Mouse (Mus musculus): Measurements from ENCODE around the gene Mcidas. TPM values are rescaled to one million over a fixed set of nuclear protein-coding genes. Genes with fewer than 3 reads are reported as not detected.

Gene Mcidas
- polyA plus RNA-seq (2016; fragmentation: Nextera tagmentation; extraction: Ambion mirVana): 0.24 and 1.1 TPM in 2 replicates

- Histone ChIP-seq H3K9ac (replicated peaks) (peak within 1 kb of the TSS; percentile 43), H3K36me3 (no peaks in the 10 kb centered on the region), H3K27ac (replicated peaks) (no peak within 1 kb of the TSS), H3K27me3 (peaks cover 97% of the 10 kb centered on the region), H3K9me3 (no peaks in the 10 kb centered on the region), H3K4me2 (replicated peaks) (peak within 1 kb of the TSS; percentile 91), H3K4me3 (peak within 1 kb of the TSS; percentile 49), H3K4me1 (peaks cover 32% of the 10 kb centered on the region)
- WGBS: 0% methylated on average over 60 of the region's 63 CpGs
- peak; percentile 45 for ATAC-seq (ENCODE audit: low FRiP score, low read depth)
Measured at GRCm38 (mm10) chr13:112993531-112994152, at the start of gene Mcidas. TSS of gene Mcidas (plus strand) at chr13:112993845.

- Histone ChIP-seq H3K4me2 (replicated peaks) (no peak overlapping the region), H3K4me1 (no peaks in the 10 kb centered on the region), H3K27ac (replicated peaks) (no peak overlapping the region), H3K4me3 (no peak overlapping the region), H3K9me3 (no peaks in the 10 kb centered on the region), H3K36me3 (peaks cover 83% of the 10 kb centered on the region), H3K27me3 (no peaks in the 10 kb centered on the region), H3K9ac (replicated peaks) (no peak overlapping the region)
- WGBS: 98% methylated on average over 9 of the region's 9 CpGs
- no peak for ATAC-seq (ENCODE audit: low FRiP score, low read depth)
Measured at GRCm38 (mm10) chr13:112945312-112945711, 48.3 kb upstream of the Mcidas start.

- ATAC-seq (ENCODE audit: low FRiP score, low read depth): no peak
- no peak overlapping the region for H3K4me2 ChIP-seq (replicated peaks)
- no peaks in the 10 kb centered on the region for H3K4me1 ChIP-seq
- no peak overlapping the region for H3K27ac ChIP-seq (replicated peaks)
- H3K9ac ChIP-seq (replicated peaks): no peak overlapping the region
- H3K27me3 ChIP-seq: no peaks in the 10 kb centered on the region
- peaks cover 86% of the 10 kb centered on the region for H3K36me3 ChIP-seq
- H3K4me3 ChIP-seq: no peak overlapping the region
- H3K9me3 ChIP-seq: no peaks in the 10 kb centered on the region
- WGBS: 91% methylated on average over 6 of the region's 6 CpGs
Measured at GRCm38 (mm10) chr13:112945900-112946299, 47.7 kb upstream of the Mcidas start.

- 95% methylated on average over 8 of the region's 8 CpGs for WGBS
- no peak overlapping the region for H3K27ac ChIP-seq (replicated peaks)
Measured at GRCm38 (mm10) chr13:112954067-112954466, 39.6 kb upstream of the Mcidas start.

GRCm38 (mm10) chr13:112963081-112963480 is 30.6 kb upstream of the Mcidas start:
- Histone ChIP-seq H3K9ac (replicated peaks) (no peak overlapping the region), H3K36me3 (peaks cover 79% of the 10 kb centered on the region), H3K4me2 (replicated peaks) (no peak overlapping the region), H3K4me1 (no peaks in the 10 kb centered on the region), H3K27ac (replicated peaks) (no peak overlapping the region), H3K27me3 (no peaks in the 10 kb centered on the region), H3K4me3 (no peak overlapping the region), H3K9me3 (no peaks in the 10 kb centered on the region)
- WGBS: 84% methylated on average over 5 of the region's 5 CpGs
- ATAC-seq (ENCODE audit: low FRiP score, low read depth): no peak

More at GRCm38 (mm10) chr13:112954067-112954466, 39.6 kb upstream of the Mcidas start:
- no peak for ATAC-seq (ENCODE audit: low FRiP score, low read depth)
- no peaks in the 10 kb centered on the region for H3K4me1 ChIP-seq
- no peaks in the 10 kb centered on the region for H3K27me3 ChIP-seq
- no peak overlapping the region for H3K9ac ChIP-seq (replicated peaks)
- H3K4me2 ChIP-seq (replicated peaks): no peak overlapping the region
- H3K9me3 ChIP-seq: no peaks in the 10 kb centered on the region
- H3K36me3 ChIP-seq: peaks cover 80% of the 10 kb centered on the region
- no peak overlapping the region for H3K4me3 ChIP-seq

GRCm38 (mm10) chr13:112964421-112964820 is 29.2 kb upstream of the Mcidas start:
- H3K4me1 ChIP-seq: no peaks in the 10 kb centered on the region
- WGBS: 95% methylated on average over 12 of the region's 12 CpGs
- no peaks in the 10 kb centered on the region for H3K27me3 ChIP-seq
- no peak overlapping the region for H3K4me2 ChIP-seq (replicated peaks)
- no peak for ATAC-seq (ENCODE audit: low FRiP score, low read depth)
- H3K4me3 ChIP-seq: no peak overlapping the region
- no peaks in the 10 kb centered on the region for H3K9me3 ChIP-seq
- no peak overlapping the region for H3K27ac ChIP-seq (replicated peaks)
- H3K36me3 ChIP-seq: peaks cover 78% of the 10 kb centered on the region
- no peak overlapping the region for H3K9ac ChIP-seq (replicated peaks)

GRCm38 (mm10) chr13:112967267-112967666 is 26.4 kb upstream of the Mcidas start:
- WGBS: 92% methylated on average over 5 of the region's 5 CpGs
- no peak for ATAC-seq (ENCODE audit: low FRiP score, low read depth)
- Histone ChIP-seq H3K36me3 (peaks cover 63% of the 10 kb centered on the region), H3K4me1 (no peaks in the 10 kb centered on the region), H3K9me3 (no peaks in the 10 kb centered on the region), H3K9ac (replicated peaks) (no peak overlapping the region), H3K4me2 (replicated peaks) (no peak overlapping the region), H3K27ac (replicated peaks) (no peak overlapping the region), H3K4me3 (no peak overlapping the region), H3K27me3 (no peaks in the 10 kb centered on the region)

GRCm38 (mm10) chr13:112976720-112977119 is 16.9 kb upstream of the Mcidas start:
- ATAC-seq (ENCODE audit: low FRiP score, low read depth): no peak
- H3K36me3 ChIP-seq: no peaks in the 10 kb centered on the region
- no peak overlapping the region for H3K9ac ChIP-seq (replicated peaks)
- H3K9me3 ChIP-seq: no peaks in the 10 kb centered on the region
- 48% methylated on average over 10 of the region's 10 CpGs for WGBS
- H3K4me2 ChIP-seq (replicated peaks): no peak overlapping the region
- no peak overlapping the region for H3K4me3 ChIP-seq
- H3K27ac ChIP-seq (replicated peaks): no peak overlapping the region
- H3K4me1 ChIP-seq: no peaks in the 10 kb centered on the region
- peaks cover 38% of the 10 kb centered on the region for H3K27me3 ChIP-seq

- no peak overlapping the region for H3K27ac ChIP-seq (replicated peaks)
- peaks cover 73% of the 10 kb centered on the region for H3K27me3 ChIP-seq
- no peaks in the 10 kb centered on the region for H3K9me3 ChIP-seq
- H3K4me1 ChIP-seq: peaks cover 40% of the 10 kb centered on the region
- H3K9ac ChIP-seq (replicated peaks): 0 out of 2 replicates have a peak overlapping the region, but pooled peaks have one; percentile 20
- ATAC-seq (ENCODE audit: low FRiP score, low read depth): peak; percentile 67
- 2% methylated on average over 17 of the region's 18 CpGs for WGBS
- peak overlapping the region; percentile 53 for H3K4me3 ChIP-seq
- peak overlapping the region; percentile 80 for H3K4me2 ChIP-seq (replicated peaks)
- H3K36me3 ChIP-seq: no peaks in the 10 kb centered on the region
Measured at GRCm38 (mm10) chr13:112985605-112986450, 7.8 kb upstream of the Mcidas start.

GRCm38 (mm10) chr13:112986451-112986950 is 7.1 kb upstream of the Mcidas start:
- 1% methylated on average over 17 of the region's 17 CpGs for WGBS
- Histone ChIP-seq H3K9ac (replicated peaks) (0 out of 2 replicates have a peak overlapping the region, but pooled peaks have one; percentile 3), H3K27me3 (peaks cover 80% of the 10 kb centered on the region), H3K36me3 (no peaks in the 10 kb centered on the region), H3K4me1 (peaks cover 40% of the 10 kb centered on the region), H3K27ac (replicated peaks) (no peak overlapping the region), H3K9me3 (no peaks in the 10 kb centered on the region), H3K4me2 (replicated peaks) (peak overlapping the region; percentile 80), H3K4me3 (peak overlapping the region; percentile 53)
- ATAC-seq (ENCODE audit: low FRiP score, low read depth): no peak

GRCm38 (mm10) chr13:112987532-112987943 is 6.1 kb upstream of the Mcidas start, which contains the start of gene Ccno:
TSS of gene Ccno (plus strand) at chr13:112987802.
- peaks cover 40% of the 10 kb centered on the region for H3K4me1 ChIP-seq
- peak within 1 kb of the TSS; percentile 80 for H3K4me2 ChIP-seq (replicated peaks)
- H3K27ac ChIP-seq (replicated peaks): no peak within 1 kb of the TSS
- peaks cover 85% of the 10 kb centered on the region for H3K27me3 ChIP-seq
- no peaks in the 10 kb centered on the region for H3K9me3 ChIP-seq
- H3K4me3 ChIP-seq: peak within 1 kb of the TSS; percentile 53
- under 1% methylated on average over 37 of the region's 47 CpGs for WGBS
- H3K36me3 ChIP-seq: no peaks in the 10 kb centered on the region
- peak within 1 kb of the TSS; percentile 46; the same call in 1 of the 2 replicates for H3K9ac ChIP-seq (replicated peaks)
- peak; percentile 91 for ATAC-seq (ENCODE audit: low FRiP score, low read depth)

GRCm38 (mm10) chr13:112987991-112988390 is 5.7 kb upstream of the Mcidas start:
- peaks cover 40% of the 10 kb centered on the region for H3K4me1 ChIP-seq
- peak overlapping the region; percentile 53 for H3K4me3 ChIP-seq
- ATAC-seq (ENCODE audit: low FRiP score, low read depth): peak; percentile 45; the same call in 1 of the 2 replicates
- H3K27ac ChIP-seq (replicated peaks): no peak overlapping the region
- H3K27me3 ChIP-seq: peaks cover 88% of the 10 kb centered on the region
- no peaks in the 10 kb centered on the region for H3K9me3 ChIP-seq
- 1% methylated on average over 39 of the region's 39 CpGs for WGBS
- no peaks in the 10 kb centered on the region for H3K36me3 ChIP-seq
- H3K9ac ChIP-seq (replicated peaks): peak overlapping the region; percentile 46; the same call in 1 of the 2 replicates
- H3K4me2 ChIP-seq (replicated peaks): peak overlapping the region; percentile 80

Measured in midbrain, embryonic 12.5 days (tissue).